Mouse (Mus musculus): ENCODE data around the gene Stra6.

GRCm38 (mm10) chr9:58112321-58112751, 48.7 kb downstream of the Stra6 start:
- TF ChIP-seq POLR2A (IDR thresholded peaks at IDR 0.05; ENCODE audit: low read depth, low read length) (no peak), CTCF (IDR thresholded peaks at IDR 0.05; ENCODE audit: extremely low read depth, insufficient read depth, insufficient read length, insufficient replicate concordance) (no peak)

Measured in spleen, adult 2 months (tissue).